Comparison of ENCODE assay signal across 25 mouse cellular contexts in genomic region chr7:142413285-142413684, GRCm38 (mm10). TPM values are rescaled to one million over a fixed set of nuclear protein-coding genes. Genes with fewer than 3 reads are reported as not detected.
"Had no signal": no experiment of that assay in that cellular context is flagged by ENCODE, and none has a peak within 500 bp of the region (broad histone marks: within the 10 kb centered on the region; RNA-seq: fewer than 3 reads in every experiment).

No protein-coding gene starts in this region.

- H3K36me3 ChIP-seq: limb, embryonic 10.5 days; limb, embryonic 13.5 days; lung, embryonic 15.5 days; midbrain, embryonic 12.5 days; midbrain, embryonic 15.5 days; neural tube, embryonic 13.5 days; stomach, embryonic 15.5 days had no signal

- H3K27ac ChIP-seq: layer of hippocampus, adult 2 months; limb, embryonic 10.5 days; limb, embryonic 13.5 days; lung, embryonic 15.5 days; midbrain, embryonic 12.5 days; midbrain, embryonic 15.5 days; neural tube, embryonic 13.5 days; stomach, embryonic 15.5 days had no signal

- H3K4me3 ChIP-seq: layer of hippocampus, adult 2 months; limb, embryonic 10.5 days; limb, embryonic 13.5 days; lung, embryonic 15.5 days; midbrain, embryonic 12.5 days; midbrain, embryonic 15.5 days; neural tube, embryonic 13.5 days; stomach, embryonic 15.5 days had no signal

- DNase-seq: kidney, adult 18-20 months; kidney, adult 9 months; kidney, postnatal 25 days; layer of hippocampus, adult 9-11 months; lung, postnatal 10 days; lung, postnatal 36 days; retina, postnatal 1 day; right cerebral cortex, postnatal 25 days; spleen, adult 18-20 months; thymus, postnatal 36 days had no signal

- H3K9ac ChIP-seq: limb, embryonic 13.5 days; lung, embryonic 15.5 days; midbrain, embryonic 12.5 days; midbrain, embryonic 15.5 days; neural tube, embryonic 13.5 days; stomach, embryonic 15.5 days had no signal

- H3K9me3 ChIP-seq: limb, embryonic 10.5 days; limb, embryonic 13.5 days; lung, embryonic 15.5 days; midbrain, embryonic 12.5 days; midbrain, embryonic 15.5 days; neural tube, embryonic 13.5 days; stomach, embryonic 15.5 days had no signal

- ATAC-seq: inflammation-experienced regulatory T-cells, adult 6 months; intestine, embryonic 16.5 days; midbrain, embryonic 15.5 days had no signal

- H3K27me3 ChIP-seq: limb, embryonic 13.5 days; lung, embryonic 15.5 days; midbrain, embryonic 12.5 days; midbrain, embryonic 15.5 days; neural tube, embryonic 13.5 days; stomach, embryonic 15.5 days had no signal

- H3K4me2 ChIP-seq: limb, embryonic 13.5 days; lung, embryonic 15.5 days; midbrain, embryonic 12.5 days; midbrain, embryonic 15.5 days; neural tube, embryonic 13.5 days; stomach, embryonic 15.5 days had no signal

- H3K4me1 ChIP-seq: limb, embryonic 10.5 days; limb, embryonic 13.5 days; midbrain, embryonic 12.5 days; midbrain, embryonic 15.5 days; neural tube, embryonic 13.5 days; stomach, embryonic 15.5 days had no signal

RNA-seq across cellular contexts. Expression of gene Syt8, which starts 21.4 kb away (rescaled TPM):
- total RNA-seq: layer of hippocampus, adult 2 months; layer of hippocampus, postnatal 25 days; left cerebral cortex, adult 18-20 months; left cerebral cortex, postnatal 25 days; liver, adult 2 months had no signal
- polyA plus RNA-seq: inflammation-experienced regulatory T-cells, adult 6 months; limb, embryonic 10.5 days; liver, adult 2 months; midbrain, embryonic 15.5 days; neural tube, embryonic 13.5 days had no signal

RNA-seq across cellular contexts. Expression of gene Tnni2, which starts 28.3 kb away (rescaled TPM):
- total RNA-seq: layer of hippocampus, adult 2 months; left cerebral cortex, postnatal 25 days had no signal
- polyA plus RNA-seq: inflammation-experienced regulatory T-cells, adult 6 months; liver, adult 2 months had no signal

RNA-seq across cellular contexts. Expression of gene Gm49369, which starts 30.8 kb away (rescaled TPM):
- polyA plus RNA-seq: large intestine, adult 2 months; limb, embryonic 13.5 days; midbrain, embryonic 12.5 days had no signal
